In the genomic region with DNA sequence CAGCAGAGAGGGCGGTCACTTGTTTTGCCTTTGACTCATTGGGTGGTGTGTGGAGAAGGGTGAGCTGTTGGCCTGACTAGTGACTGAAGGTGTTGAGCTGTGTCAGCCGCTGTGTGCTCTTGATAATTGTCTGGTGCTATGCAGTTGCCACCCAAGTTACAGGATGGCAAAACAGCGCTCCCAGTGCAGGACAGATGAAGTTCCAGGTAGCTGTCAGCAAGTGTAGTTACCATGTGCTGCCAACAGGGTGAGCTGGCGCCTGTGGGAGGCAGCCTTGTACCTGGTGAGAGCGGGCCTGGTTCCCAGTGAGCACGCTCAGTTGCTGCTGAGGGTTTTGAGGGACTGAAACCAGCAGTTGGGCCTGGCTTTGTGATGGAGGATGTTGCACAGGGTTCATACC, we compare ENCODE assay signal across 9 mouse cellular contexts. TPM values are rescaled to one million over a fixed set of nuclear protein-coding genes. Genes with fewer than 3 reads are reported as not detected.
DNase-seq lines count a peak whose midpoint lies in the region; ATAC-seq and TF ChIP-seq lines count a peak whose summit lies in the region.
"Had no signal": no experiment of that assay in that cellular context is flagged by ENCODE, and none has a peak within 500 bp of the region (broad histone marks: within the 10 kb centered on the region; RNA-seq: fewer than 3 reads in every experiment).

No protein-coding gene starts in this region.

- H3K9me3 ChIP-seq in heart, embryonic 16.5 days (replicated peaks; ENCODE audit: control insufficient read depth, low read length): no peaks in the 10 kb centered on the region
- no peaks in the 10 kb centered on the region for H3K9me3 ChIP-seq in stomach, postnatal 0 days (ENCODE audit: control insufficient read depth, low read length)
- H3K9me3 ChIP-seq: neural tube, embryonic 13.5 days had no signal

- H3K9ac ChIP-seq in heart, embryonic 16.5 days (ENCODE audit: low read length): no peak overlapping the region
- H3K9ac ChIP-seq in stomach, postnatal 0 days (ENCODE audit: low read length): no peak overlapping the region
- H3K9ac ChIP-seq: neural tube, embryonic 13.5 days had no signal

- no peaks in the 10 kb centered on the region for H3K27me3 ChIP-seq in heart, embryonic 16.5 days (ENCODE audit: control insufficient read depth, insufficient read depth, low read length)
- no peaks in the 10 kb centered on the region for H3K27me3 ChIP-seq in stomach, postnatal 0 days (ENCODE audit: control insufficient read depth, insufficient read depth, low read length)
- H3K27me3 ChIP-seq: neural tube, embryonic 13.5 days had no signal

- no peak for TF ChIP-seq EP300 in stomach, postnatal 0 days (optimal IDR thresholded peaks at IDR 0.05)

- peak; percentile 45 for DNase-seq in gastrocnemius, adult 18-20 months (ENCODE audit: low spot score)
- no peak for DNase-seq in gastrocnemius, postnatal 25 days
- peak; percentile 65 for DNase-seq in NIH3T3 (ENCODE audit: low read depth)
- peak; percentile 73 to 84 for DNase-seq in kidney, postnatal 4 days
- DNase-seq in mesoderm, embryonic 11.5 days (ENCODE audit: low read depth, low spot score): peak; percentile 66
- peak; percentile 90 for DNase-seq in stomach, postnatal 0 days (ENCODE audit: low spot score)

- 39% methylated on average over 6 of the region's 6 CpGs for WGBS in heart, embryonic 16.5 days
- 37% methylated on average over 6 of the region's 6 CpGs for WGBS in stomach, postnatal 0 days

- peaks cover 21% of the 10 kb centered on the region for H3K4me1 ChIP-seq in cortical plate, adult 2 months (ENCODE audit: control insufficient read depth, insufficient read depth, low read length)
- H3K4me1 ChIP-seq in heart, embryonic 16.5 days (ENCODE audit: control insufficient read depth, insufficient read depth, low read length): peaks cover 27% of the 10 kb centered on the region
- no peaks in the 10 kb centered on the region for H3K4me1 ChIP-seq in stomach, postnatal 0 days (replicated peaks; ENCODE audit: control insufficient read depth, insufficient read depth)

- peak overlapping the region; percentile 85 for H3K27ac ChIP-seq in cortical plate, adult 2 months (ENCODE audit: insufficient read depth, low read length)
- H3K27ac ChIP-seq in heart, embryonic 16.5 days (ENCODE audit: low read length): peak overlapping the region; percentile 38; the same call in 1 of the 2 replicates
- peak overlapping the region; percentile 69; the same call in 1 of the 2 replicates for H3K27ac ChIP-seq in stomach, postnatal 0 days (replicated peaks)

- 0 out of 2 replicates have a peak, but pooled peaks have one; percentile 23 for TF ChIP-seq POLR2A in cortical plate, adult 2 months (IDR thresholded peaks at IDR 0.05; ENCODE audit: extremely low read depth, insufficient read depth, low read length)

- H3K36me3 ChIP-seq in heart, embryonic 16.5 days (ENCODE audit: control insufficient read depth, insufficient read depth): peaks cover 54% of the 10 kb centered on the region
- peaks cover 37% of the 10 kb centered on the region for H3K36me3 ChIP-seq in stomach, postnatal 0 days (ENCODE audit: control insufficient read depth, insufficient read depth, low read length)

- peak; percentile 82 for TF ChIP-seq CTCF in cortical plate, adult 2 months (IDR thresholded peaks at IDR 0.05; ENCODE audit: extremely low read depth, insufficient read depth, low read length)
- TF ChIP-seq CTCF in stomach, postnatal 0 days (IDR thresholded peaks at IDR 0.05; ENCODE audit: low read depth): peak; percentile 92

- H3K4me3 ChIP-seq in cortical plate, adult 2 months (ENCODE audit: insufficient read depth, low read length): no peak overlapping the region
- H3K4me3 ChIP-seq in heart, embryonic 16.5 days (ENCODE audit: low read length): no peak overlapping the region
- H3K4me3 ChIP-seq in stomach, postnatal 0 days (ENCODE audit: low read depth, low read length): no peak overlapping the region
- H3K4me3 ChIP-seq: neural tube, embryonic 13.5 days had no signal

- H3K4me2 ChIP-seq in heart, embryonic 16.5 days (ENCODE audit: low read depth, low read length): no peak overlapping the region
- H3K4me2 ChIP-seq in stomach, postnatal 0 days (replicated peaks; ENCODE audit: low read depth): no peak overlapping the region
- H3K4me2 ChIP-seq: neural tube, embryonic 13.5 days had no signal

- ATAC-seq in heart, embryonic 16.5 days (replicated peaks; ENCODE audit: extremely low read depth, insufficient read depth, low FRiP score): peak; percentile 51
- ATAC-seq in stomach, postnatal 0 days (ENCODE audit: low FRiP score, low TSS enrichment): peak; percentile 94

RNA-seq across cellular contexts. Expression of a gene that starts 9.3 kb away (rescaled TPM):
- 10 to 100 TPM; 23.0 to 33.6 TPM for total RNA-seq in gastrocnemius, adult 18-20 months (2021)
- total RNA-seq in gastrocnemius, postnatal 25 days (2021): 10 to 100 TPM; 26.1 to 29.1 TPM
- polyA plus RNA-seq in cortical plate, adult 2 months (2012; rRNA removed): 111 and 113 TPM in 2 replicates
- 127 and 132 TPM in 2 replicates for polyA plus RNA-seq in heart, embryonic 16.5 days (2015; fragmentation: Nextera tagmentation; extraction: Ambion mirVana)
- polyA plus RNA-seq in stomach, postnatal 0 days (2015; fragmentation: Nextera tagmentation; extraction: Ambion mirVana): 278 and 317 TPM in 2 replicates

RNA-seq across cellular contexts. Expression of a gene that starts 15.1 kb away (rescaled TPM):
- 10 to 100 TPM; 44.5 to 47.4 TPM for total RNA-seq in gastrocnemius, adult 18-20 months (2021)
- 10 to 100 TPM; 32.8 to 36.7 TPM for total RNA-seq in gastrocnemius, postnatal 25 days (2021)
- polyA plus RNA-seq in cortical plate, adult 2 months (2012; rRNA removed): 270 and 272 TPM in 2 replicates
- 157 and 170 TPM in 2 replicates for polyA plus RNA-seq in heart, embryonic 16.5 days (2015; fragmentation: Nextera tagmentation; extraction: Ambion mirVana)
- polyA plus RNA-seq in stomach, postnatal 0 days (2015; fragmentation: Nextera tagmentation; extraction: Ambion mirVana): 232 and 239 TPM in 2 replicates

RNA-seq across cellular contexts. Expression of a gene that starts 15.2 kb away (rescaled TPM):
- 10 to 100 TPM in 1 of 2 experiments, 1 to 10 TPM in 1; 8.6 to 11.4 TPM for total RNA-seq in gastrocnemius, adult 18-20 months (2021)
- total RNA-seq in gastrocnemius, postnatal 25 days (2021): 1 to 10 TPM; 6.5 to 7.4 TPM
- polyA plus RNA-seq in cortical plate, adult 2 months (2012; rRNA removed): 9.3 TPM in 1 of 2 replicates, not detected in the other
- polyA plus RNA-seq in heart, embryonic 16.5 days (2015; fragmentation: Nextera tagmentation; extraction: Ambion mirVana): 4.6 TPM in 1 of 2 replicates, not detected in the other
- 12.6 and 17.3 TPM in 2 replicates for polyA plus RNA-seq in stomach, postnatal 0 days (2015; fragmentation: Nextera tagmentation; extraction: Ambion mirVana)

RNA-seq across cellular contexts. Expression of a gene that starts 31.3 kb away (rescaled TPM):
- 100 to 1,000 TPM in 1 of 2 experiments, 10 to 100 TPM in 1; 96.1 to 101 TPM for total RNA-seq in gastrocnemius, adult 18-20 months (2021)
- 10 to 100 TPM; 81.7 to 84.9 TPM for total RNA-seq in gastrocnemius, postnatal 25 days (2021)
- polyA plus RNA-seq in cortical plate, adult 2 months (2012; rRNA removed): 38.8 and 40.7 TPM in 2 replicates
- 85.4 and 91.0 TPM in 2 replicates for polyA plus RNA-seq in heart, embryonic 16.5 days (2015; fragmentation: Nextera tagmentation; extraction: Ambion mirVana)
- polyA plus RNA-seq in stomach, postnatal 0 days (2015; fragmentation: Nextera tagmentation; extraction: Ambion mirVana): 53.8 and 54.5 TPM in 2 replicates
